Mouse (Mus musculus) MEL (cell line): ENCODE results near the gene Banf1. TPM values are rescaled to one million over a fixed set of nuclear protein-coding genes. Genes with fewer than 3 reads are reported as not detected.

Experiments
- DNase-seq: peaks from one replicate; pipeline ENCODE4 v3.0.0; 2011; ENCODE audit warnings: low read depth, low spot score
- H3K27ac ChIP-seq: 2 replicates; pipeline ENCODE4 v1.5.1; 2012; ENCODE audit warnings: low read depth, mild to moderate bottlenecking, control low read depth, low read length, moderate library complexity; ENCODE audit not compliant: control insufficient read depth
- H3K27me3 ChIP-seq, 2 experiments: fragments of 150-350 bp in 1 of 2; sonication (generic) in 1 of 2; 2 replicates each; pipeline ENCODE4 v1.6.1; 2012; ENCODE audit warnings: low read length in 2 of 2, mild to moderate bottlenecking in 2 of 2, improper control_type of control experiment in 1 of 2, moderate library complexity in 1 of 2; ENCODE audit not compliant: insufficient read depth in 2 of 2, control insufficient read depth in 1 of 2
- H3K36me3 ChIP-seq, 2 experiments: 2 replicates each; pipeline ENCODE4 v1.6.1; 2012 to 2014; ENCODE audit warnings: low read length in 2 of 2, improper control_type of control experiment in 1 of 2, inconsistent platforms in 1 of 2, mild to moderate bottlenecking in 1 of 2; ENCODE audit not compliant: insufficient read depth in 2 of 2, control insufficient read depth in 1 of 2
- H3K4me1 ChIP-seq, 2 experiments: fragments of 150-350 bp in 1 of 2; sonication (generic) in 1 of 2; 2 replicates each; pipeline ENCODE4 v1.6.1; 2012; ENCODE audit warnings: low read length in 2 of 2, improper control_type of control experiment in 1 of 2, mild to moderate bottlenecking in 1 of 2; ENCODE audit not compliant: insufficient read depth in 2 of 2, control insufficient read depth in 1 of 2
- H3K4me3 ChIP-seq, 2 experiments: fragments of 150-350 bp in 1 of 2; sonication (generic) in 1 of 2; 2 replicates each; pipeline ENCODE4 v1.5.1; 2012; ENCODE audit warnings: low read depth in 2 of 2, low read length in 2 of 2, mild to moderate bottlenecking in 2 of 2, moderate library complexity in 2 of 2, control low read depth in 1 of 2, improper control_type of control experiment in 1 of 2; ENCODE audit not compliant: control insufficient read depth in 1 of 2, insufficient read depth in 1 of 2
- H3K79me2 ChIP-seq: 2 replicates; pipeline ENCODE4 v1.6.1; 2012; ENCODE audit warnings: mild to moderate bottlenecking, low read length, moderate library complexity; ENCODE audit not compliant: control insufficient read depth, poor library complexity, insufficient read depth
- H3K9ac ChIP-seq: 2 replicates; pipeline ENCODE4 v1.6.1; 2012; ENCODE audit warnings: low read depth, mild to moderate bottlenecking, control low read depth, low read length, moderate library complexity; ENCODE audit not compliant: control insufficient read depth, poor library complexity, severe bottlenecking
- H3K9me3 ChIP-seq: fragments of 150-350 bp; sonication (generic); replicated peaks from 2 replicates; pipeline ENCODE4 v1.6.1; 2012; ENCODE audit warnings: mild to moderate bottlenecking, low read length, improper control_type of control experiment, moderate library complexity; ENCODE audit not compliant: insufficient read depth
- BHLHE40 ChIP-seq: IDR thresholded peaks from 2 replicates; pipeline ENCODE4 v1.6.1; 2012; ENCODE audit warnings: low read depth, mild to moderate bottlenecking, inconsistent platforms, low read length, improper control_type of control experiment, borderline replicate concordance
- CHD1 ChIP-seq: IDR thresholded peaks from 2 replicates; pipeline ENCODE4 v1.6.1; 2012; ENCODE audit warnings: low read depth, mild to moderate bottlenecking, inconsistent platforms, low read length, improper control_type of control experiment
- CHD2 ChIP-seq: IDR thresholded peaks from 2 replicates; pipeline ENCODE4 v1.6.1; 2011; ENCODE audit warnings: low read length, improper control_type of control experiment
- CTCF ChIP-seq, 3 experiments: IDR thresholded peaks in 2 of 3; conservative IDR thresholded peaks in 1 of 3; 2 replicates each; pipeline ENCODE4 v1.5.1; 2011 to 2012; ENCODE audit warnings: low read length in 3 of 3, low read depth in 2 of 3, mild to moderate bottlenecking in 2 of 3, improper control_type of control experiment in 1 of 3, inconsistent platforms in 1 of 3, mixed read lengths in 1 of 3, moderate library complexity in 1 of 3; ENCODE audit not compliant: control insufficient read depth in 1 of 3, insufficient read depth in 1 of 3, poor library complexity in 1 of 3, severe bottlenecking in 1 of 3
- E2F4 ChIP-seq: IDR thresholded peaks from 2 replicates; pipeline ENCODE4 v1.6.1; 2011; ENCODE audit warnings: low read depth, low read length, improper control_type of control experiment, borderline replicate concordance
- ELF1 ChIP-seq: IDR thresholded peaks from 2 replicates; pipeline ENCODE4 v1.6.1; 2014; ENCODE audit warnings: low read depth, mild to moderate bottlenecking, inconsistent platforms, low read length, improper control_type of control experiment, moderate library complexity
- EP300 ChIP-seq, 2 experiments: IDR thresholded peaks; 2 replicates each; pipeline ENCODE4 v1.6.1; 2011; ENCODE audit warnings: improper control_type of control experiment in 2 of 2, low read length in 2 of 2, low read depth in 1 of 2, mild to moderate bottlenecking in 1 of 2
- ETS1 ChIP-seq: IDR thresholded peaks from 2 replicates; pipeline ENCODE4 v1.6.1; 2012; ENCODE audit warnings: low read depth, mild to moderate bottlenecking, inconsistent platforms, low read length, improper control_type of control experiment, moderate library complexity
- GATA1 ChIP-seq: IDR thresholded peaks from 2 replicates; pipeline ENCODE4 v1.6.1; 2011; ENCODE audit warnings: low read depth, low read length, improper control_type of control experiment
- HCFC1 ChIP-seq: IDR thresholded peaks from 2 replicates; pipeline ENCODE4 v1.6.1; 2012; ENCODE audit warnings: low read depth, mild to moderate bottlenecking, inconsistent platforms, low read length, improper control_type of control experiment, moderate library complexity
- MAFK ChIP-seq: IDR thresholded peaks from 2 replicates; pipeline ENCODE4 v1.6.1; 2011; ENCODE audit warnings: low read depth, mild to moderate bottlenecking, low read length, improper control_type of control experiment, borderline replicate concordance
- MAX ChIP-seq: IDR thresholded peaks from 2 replicates; pipeline ENCODE4 v1.6.1; 2011; ENCODE audit warnings: low read length, improper control_type of control experiment
- MAZ ChIP-seq: IDR thresholded peaks from 2 replicates; pipeline ENCODE4 v1.6.1; 2012; ENCODE audit warnings: low read depth, mild to moderate bottlenecking, inconsistent platforms, low read length, improper control_type of control experiment
- MEF2A ChIP-seq: IDR thresholded peaks from 2 replicates; pipeline ENCODE4 v1.6.1; 2014; ENCODE audit warnings: low read depth, mild to moderate bottlenecking, inconsistent platforms, low read length, improper control_type of control experiment; ENCODE audit not compliant: poor library complexity, insufficient replicate concordance, severe bottlenecking; ENCODE audit errors: extremely low read depth
- MXI1 ChIP-seq: IDR thresholded peaks from 2 replicates; pipeline ENCODE4 v1.6.1; 2011; ENCODE audit warnings: mild to moderate bottlenecking, low read depth, low read length, improper control_type of control experiment
- MYB ChIP-seq: IDR thresholded peaks from 2 replicates; pipeline ENCODE4 v1.6.1; 2011; ENCODE audit warnings: mild to moderate bottlenecking, low read depth, low read length, improper control_type of control experiment
- MYC ChIP-seq: IDR thresholded peaks from 2 replicates; pipeline ENCODE4 v1.6.1; 2011; ENCODE audit warnings: low read depth, mild to moderate bottlenecking, low read length, improper control_type of control experiment, moderate library complexity
- NRF1 ChIP-seq: IDR thresholded peaks from 2 replicates; pipeline ENCODE4 v1.6.1; 2014; ENCODE audit warnings: low read depth, mild to moderate bottlenecking, inconsistent platforms, low read length, improper control_type of control experiment, moderate library complexity; ENCODE audit not compliant: poor library complexity, insufficient read depth, severe bottlenecking
- POLR2A ChIP-seq, 2 experiments: IDR thresholded peaks; 2 replicates each; pipeline ENCODE4 v1.6.1; 2011 to 2012; ENCODE audit warnings: low read length in 2 of 2, mild to moderate bottlenecking in 2 of 2, control low read depth in 1 of 2, improper control_type of control experiment in 1 of 2, low read depth in 1 of 2, moderate library complexity in 1 of 2; ENCODE audit not compliant: control insufficient read depth in 1 of 2, insufficient read depth in 1 of 2, poor library complexity in 1 of 2
- POLR2AphosphoS2 ChIP-seq: IDR thresholded peaks from 2 replicates; pipeline ENCODE4 v1.6.1; 2011; ENCODE audit warnings: low read length, improper control_type of control experiment
- POLR2AphosphoS5 ChIP-seq: IDR thresholded peaks from 2 replicates; pipeline ENCODE4 v1.6.1; 2012; ENCODE audit warnings: low read depth, borderline replicate concordance, mild to moderate bottlenecking, inconsistent platforms, low read length, moderate library complexity, mixed read lengths
- RAD21 ChIP-seq: IDR thresholded peaks from 2 replicates; pipeline ENCODE4 v1.6.1; 2011; ENCODE audit warnings: mild to moderate bottlenecking, low read depth, low read length, improper control_type of control experiment
- RCOR1 ChIP-seq: IDR thresholded peaks from 2 replicates; pipeline ENCODE4 v1.6.1; 2012; ENCODE audit warnings: low read depth, mild to moderate bottlenecking, inconsistent platforms, low read length, improper control_type of control experiment
- SIN3A ChIP-seq: IDR thresholded peaks from 2 replicates; pipeline ENCODE4 v1.6.1; 2012; ENCODE audit warnings: low read length, improper control_type of control experiment, inconsistent platforms
- SMC3 ChIP-seq: IDR thresholded peaks from 2 replicates; pipeline ENCODE4 v1.6.1; 2011; ENCODE audit warnings: low read depth, low read length, improper control_type of control experiment
- TBP ChIP-seq: IDR thresholded peaks from 2 replicates; pipeline ENCODE4 v1.8.0; 2011; ENCODE audit warnings: low read depth, low read length, improper control_type of control experiment
- TCF12 ChIP-seq: IDR thresholded peaks from 2 replicates; pipeline ENCODE4 v1.6.1; 2014; ENCODE audit warnings: low read depth, mild to moderate bottlenecking, inconsistent platforms, low read length, improper control_type of control experiment, moderate library complexity
- UBTF ChIP-seq: IDR thresholded peaks from 2 replicates; pipeline ENCODE4 v1.6.1; 2012; ENCODE audit warnings: low read depth, mild to moderate bottlenecking, inconsistent platforms, low read length, improper control_type of control experiment, moderate library complexity, borderline replicate concordance; ENCODE audit not compliant: insufficient read depth
- USF1 ChIP-seq: IDR thresholded peaks from 2 replicates; pipeline ENCODE4 v1.6.1; 2014; ENCODE audit warnings: low read depth, mild to moderate bottlenecking, inconsistent platforms, low read length, improper control_type of control experiment, moderate library complexity
- ZC3H11A ChIP-seq: IDR thresholded peaks from 2 replicates; pipeline ENCODE4 v1.6.1; 2012; ENCODE audit warnings: low read depth, mild to moderate bottlenecking, inconsistent platforms, low read length, improper control_type of control experiment
- ZKSCAN1 ChIP-seq: IDR thresholded peaks from 2 replicates; pipeline ENCODE4 v1.6.1; 2012; ENCODE audit warnings: low read depth, mild to moderate bottlenecking, inconsistent platforms, low read length, improper control_type of control experiment, moderate library complexity
- ZMIZ1 ChIP-seq: IDR thresholded peaks from 2 replicates; pipeline ENCODE4 v1.6.1; 2012; ENCODE audit warnings: low read depth, mild to moderate bottlenecking, inconsistent platforms, low read length, improper control_type of control experiment, moderate library complexity
- ZNF384 ChIP-seq: IDR thresholded peaks from 2 replicates; pipeline ENCODE4 v1.6.1; 2012; ENCODE audit warnings: low read depth, mild to moderate bottlenecking, inconsistent platforms, low read length, improper control_type of control experiment
- polyA plus RNA-seq, 2 experiments: library from polyadenylated mRNA; stranded (reverse) in 1 of 2; unstranded in 1 of 2; fragments of >175 nt in 1 of 2; fragments of >200 nt in 1 of 2; gene quantifications; 2 replicates each; pipeline versions ENCODE4 v1.2.1 to v1.2.4; 2012; ENCODE audit warnings: low replicate concordance in 2 of 2, low read depth in 1 of 2; ENCODE audit not compliant: insufficient read length in 2 of 2, insufficient read depth in 1 of 2, missing spikeins in 1 of 2
- total RNA-seq: library from RNA; depleted of rRNA; stranded (reverse); fragments of 300-350 nt; gene quantifications from 2 replicates; pipeline ENCODE4 v1.2.3, GENCODE M21; 2012

Gene Banf1
- total and polyA plus RNA-seq, 3 experiments: 207 to 1,168 (median 644) TPM

- Histone ChIP-seq H3K4me3 (peak overlapping the region; percentile 46 to 57), H3K27ac (no peak overlapping the region), H3K36me3 (no peaks in the 10 kb centered on the region), H3K4me1 (no peaks in the 10 kb centered on the region)
- TF ChIP-seq E2F4 (no peak), EP300 (IDR thresholded peaks at IDR 0.05; ENCODE audit: low read depth in 1 of 2, low read length in 2 of 2) (no peak), MXI1 (peak; percentile 37; the same call in 1 of the 2 replicates), ETS1 (no peak), TBP (no peak), ZKSCAN1 (no peak), USF1 (no peak), UBTF (no peak), GATA1 (no peak), ELF1 (no peak), ZMIZ1 (no peak), CHD1 (no peak), MAFK (no peak), TCF12 (no peak), ZC3H11A (peak; percentile 47), CHD2 (no peak), RCOR1 (no peak), POLR2AphosphoS2 (no peak), MYC (no peak), SIN3A (0 out of 2 replicates have a peak, but pooled peaks have one; percentile 18), MYB (no peak), NRF1 (no peak), MAX (no peak), SMC3 (peak; percentile 66), CTCF (IDR thresholded peaks at IDR 0.05 in 2 of 3, conservative IDR thresholded peaks at IDR 0.05 in 1 of 3; ENCODE audit: control insufficient read depth in 1 of 3, insufficient read depth in 1 of 3, low read depth in 2 of 3, low read length in 3 of 3, poor library complexity in 1 of 3, severe bottlenecking in 1 of 3) (peak; percentile 31 to 75 (median 67); a peak in 5 of 6 replicates), ZNF384 (no peak), POLR2A (IDR thresholded peaks at IDR 0.05; ENCODE audit: control insufficient read depth in 1 of 2, insufficient read depth in 1 of 2, low read depth in 1 of 2, low read length in 2 of 2, poor library complexity in 1 of 2) (no peak), POLR2AphosphoS5 (no peak), BHLHE40 (no peak), MAZ (no peak), HCFC1 (no peak), MEF2A (no peak), RAD21 (peak; percentile 73)
- TF ChIP-seq, all 39 proteins: peak for 6
- DNase-seq: peak; percentile 65
- Histone ChIP-seq H3K79me2 (no peaks in the 10 kb centered on the region), H3K9me3 (no peaks in the 10 kb centered on the region), H3K27me3 (peaks cover 0 to 3% of the 10 kb centered on the region in 2 experiments; a peak in 2 of 4 replicates), H3K9ac (peak overlapping the region; percentile 42)
These were observed 18.2 kb downstream of the Banf1 start for GRCm38 (mm10) chr19:5348526-5349501.
